Mouse (Mus musculus) neural tube, embryonic 11.5 days (tissue): ENCODE results near the gene Lrrn3. TPM values are rescaled to one million over a fixed set of nuclear protein-coding genes. Genes with fewer than 3 reads are reported as not detected.

ENCODE experiments used
- ATAC-seq: fragments of 200-750 bp; cut with Nextera tagmentation; 2 replicates; pipeline ENCODE4 v1.8.0; 2017; ENCODE audit warnings: moderate number of reproducible peaks, mild to moderate bottlenecking, moderate TSS enrichment, moderate library complexity; ENCODE audit not compliant: insufficient read depth, low FRiP score, low TSS enrichment
- DNase-seq: peaks from one replicate; pipeline ENCODE4 v3.0.0-alpha.2; 2015; ENCODE audit warnings: low spot score
- H3K27ac ChIP-seq: fragments of 300-500 bp; sonication (generic); 2 replicates; pipeline ENCODE4 v1.5.1; 2014; ENCODE audit warnings: low read depth, mild to moderate bottlenecking, low read length
- H3K27me3 ChIP-seq: fragments of 300-500 bp; sonication (generic); 2 replicates; pipeline ENCODE4 v1.6.1; 2014; ENCODE audit warnings: mild to moderate bottlenecking, low read length, mixed read lengths; ENCODE audit not compliant: control insufficient read depth, insufficient read depth
- H3K36me3 ChIP-seq: fragments of 300-500 bp; sonication (generic); 2 replicates; pipeline ENCODE4 v1.6.1; 2014; ENCODE audit warnings: mild to moderate bottlenecking, low read length, moderate library complexity, mixed read lengths; ENCODE audit not compliant: control insufficient read depth, insufficient read depth
- H3K4me1 ChIP-seq: fragments of 300-500 bp; sonication (generic); 2 replicates; pipeline ENCODE4 v1.6.1; 2014; ENCODE audit warnings: low read length, mixed read lengths; ENCODE audit not compliant: control insufficient read depth, insufficient read depth
- H3K4me2 ChIP-seq: fragments of 300-500 bp; sonication (generic); 2 replicates; pipeline ENCODE4 v1.6.1; 2014; ENCODE audit warnings: low read depth, mild to moderate bottlenecking, moderate library complexity
- H3K4me3 ChIP-seq: fragments of 300-500 bp; sonication (generic); 2 replicates; pipeline ENCODE4 v1.5.1; 2014; ENCODE audit warnings: low read depth, low read length
- H3K9ac ChIP-seq: fragments of 300-500 bp; sonication (generic); 2 replicates; pipeline ENCODE4 v1.6.1; 2014; ENCODE audit warnings: mild to moderate bottlenecking, low read length
- H3K9me3 ChIP-seq: fragments of 300-500 bp; sonication (generic); 2 replicates; pipeline ENCODE4 v1.6.1; 2016; ENCODE audit warnings: low read length; ENCODE audit not compliant: control insufficient read depth
- WGBS: fragments of 180-500 bp; shearing (Covaris S2); extraction: QIAGEN DNeasy Blood & Tissue Kit; methylation state at CpG from one replicate; pipeline ENCODE4 v1.1.7; 2014; 5-methylcytosine and 5-hydroxymethylcytosine counted together
- polyA plus RNA-seq: library from polyadenylated mRNA; unstranded; fragments of >200 nt; fragmentation: Nextera tagmentation; extraction: Ambion mirVana; gene quantifications from 2 replicates; pipeline ENCODE4 v1.2.1, GENCODE M21; 2014

The Lrrn3 gene
- polyA plus RNA-seq, 1 experiment from 2014 or later = 57.2 TPM

DNA sequence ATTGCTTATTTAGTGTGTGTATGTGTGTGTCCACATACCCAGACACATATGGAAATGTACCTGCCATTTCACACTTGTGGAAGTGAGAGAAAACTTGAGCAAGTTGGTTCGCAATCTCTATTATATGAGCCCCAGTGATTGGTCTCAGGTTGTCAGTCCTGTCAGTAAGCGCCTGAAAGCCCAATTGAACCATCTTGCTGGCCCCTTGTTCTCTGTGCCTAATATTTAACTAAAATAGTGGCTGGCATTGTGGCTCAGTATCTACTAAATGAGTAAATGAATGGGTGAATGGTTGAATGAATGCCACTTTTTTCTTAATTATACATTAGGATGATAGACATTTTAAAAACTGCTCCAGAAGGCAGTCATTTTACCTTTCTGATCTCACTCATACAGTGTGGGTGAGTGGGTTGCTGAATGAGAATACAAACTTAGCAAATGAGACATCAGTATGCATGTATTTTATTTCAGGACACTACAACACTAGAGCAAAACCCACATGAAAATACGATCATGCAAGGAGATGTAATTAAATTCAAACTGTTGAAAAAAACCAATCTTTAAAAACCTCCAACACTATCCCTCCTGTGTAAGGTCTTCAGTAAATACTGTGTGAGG, 17.7 kb downstream of the Lrrn3 start:
- WGBS = 88% methylated on average over 3 of the region's 3 CpGs

GRCm38 (mm10) chr12:41438446-41438845, 47.8 kb downstream of the Lrrn3 start:
- H3K4me1 ChIP-seq = no peaks in the 10 kb centered on the region
- H3K9me3 ChIP-seq = no peaks in the 10 kb centered on the region
- 61% methylated on average over 4 of the region's 4 CpGs for WGBS
- no peak overlapping the region for H3K4me3 ChIP-seq
- ATAC-seq = no peak
- no peak overlapping the region for H3K9ac ChIP-seq
- H3K4me2 ChIP-seq = no peak overlapping the region
- H3K27ac ChIP-seq = no peak overlapping the region
- H3K27me3 ChIP-seq = no peaks in the 10 kb centered on the region
- no peaks in the 10 kb centered on the region for H3K36me3 ChIP-seq
- peak; percentile 19 for DNase-seq

More for the DNA sequence above, 17.7 kb downstream of the Lrrn3 start:
- H3K4me1 ChIP-seq = no peaks in the 10 kb centered on the region
- no peaks in the 10 kb centered on the region for H3K27me3 ChIP-seq
- no peak overlapping the region for H3K27ac ChIP-seq
- DNase-seq = no peak
- no peaks in the 10 kb centered on the region for H3K9me3 ChIP-seq
- no peak for ATAC-seq
- no peak overlapping the region for H3K4me2 ChIP-seq
- no peak overlapping the region for H3K9ac ChIP-seq
- no peak overlapping the region for H3K4me3 ChIP-seq
- H3K36me3 ChIP-seq = no peaks in the 10 kb centered on the region

GRCm38 (mm10) chr12:41436206-41436985, 49.8 kb downstream of the Lrrn3 start:
- H3K4me1 ChIP-seq = no peaks in the 10 kb centered on the region
- no peak overlapping the region for H3K4me2 ChIP-seq
- H3K9me3 ChIP-seq = no peaks in the 10 kb centered on the region
- H3K27me3 ChIP-seq = no peaks in the 10 kb centered on the region
- H3K27ac ChIP-seq = no peak overlapping the region
- H3K4me3 ChIP-seq = no peak overlapping the region
- 82% methylated on average over 5 of the region's 5 CpGs for WGBS
- ATAC-seq (no peak), DNase-seq (no peak)
- H3K36me3 ChIP-seq = no peaks in the 10 kb centered on the region
- H3K9ac ChIP-seq = no peak overlapping the region

DNA sequence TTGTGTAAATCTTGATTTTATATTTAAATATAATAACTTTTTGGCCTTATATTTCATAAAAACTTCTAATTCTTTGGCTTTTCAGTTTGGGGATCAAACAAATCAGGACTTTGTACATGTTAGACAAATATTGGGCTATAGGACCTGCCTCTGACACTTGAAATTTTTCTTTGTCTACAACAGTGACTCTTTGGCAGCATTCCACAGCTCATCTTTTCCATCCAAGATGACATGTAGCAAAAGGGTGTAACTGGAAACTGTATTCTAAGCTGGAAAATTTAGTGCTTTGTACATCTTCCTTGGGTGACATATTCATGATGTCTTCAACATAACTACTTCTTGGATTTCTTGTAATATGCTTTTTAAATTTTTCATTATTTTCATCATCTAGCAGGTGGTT, 57.4 kb downstream of the Lrrn3 start:
- Histone ChIP-seq H3K27ac (no peak overlapping the region), H3K36me3 (no peaks in the 10 kb centered on the region), H3K4me3 (no peak overlapping the region), H3K27me3 (no peaks in the 10 kb centered on the region), H3K9ac (no peak overlapping the region), H3K4me1 (no peaks in the 10 kb centered on the region), H3K4me2 (no peak overlapping the region), H3K9me3 (no peaks in the 10 kb centered on the region)
- DNase-seq = no peak
- no peak for ATAC-seq

DNA sequence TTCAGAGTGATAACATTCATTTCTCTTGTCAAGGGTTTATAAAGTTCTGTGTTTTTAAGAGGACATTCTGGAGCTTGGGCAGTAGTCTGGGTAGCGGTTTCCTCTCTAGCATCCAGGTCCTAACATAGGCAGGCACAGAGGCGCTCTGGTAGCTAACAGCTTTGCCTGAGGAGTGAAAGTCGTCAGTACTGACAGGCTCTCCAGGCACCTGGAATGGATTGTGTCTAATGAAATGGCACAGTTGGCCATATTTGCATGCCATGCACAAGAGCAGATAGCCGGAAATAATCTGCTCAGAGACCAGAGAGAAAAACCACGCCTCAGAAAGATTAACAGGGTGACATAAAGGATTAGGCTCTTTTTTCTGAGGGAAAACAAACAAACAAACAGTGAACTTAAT, 58.8 kb downstream of the Lrrn3 start:
- Histone ChIP-seq H3K9me3 (no peaks in the 10 kb centered on the region), H3K4me2 (no peak overlapping the region), H3K4me3 (no peak overlapping the region), H3K9ac (no peak overlapping the region), H3K27ac (no peak overlapping the region), H3K36me3 (no peaks in the 10 kb centered on the region), H3K27me3 (no peaks in the 10 kb centered on the region), H3K4me1 (no peaks in the 10 kb centered on the region)
- no peak for DNase-seq
- ATAC-seq = no peak
- 64% methylated on average over 5 of the region's 5 CpGs for WGBS

DNA sequence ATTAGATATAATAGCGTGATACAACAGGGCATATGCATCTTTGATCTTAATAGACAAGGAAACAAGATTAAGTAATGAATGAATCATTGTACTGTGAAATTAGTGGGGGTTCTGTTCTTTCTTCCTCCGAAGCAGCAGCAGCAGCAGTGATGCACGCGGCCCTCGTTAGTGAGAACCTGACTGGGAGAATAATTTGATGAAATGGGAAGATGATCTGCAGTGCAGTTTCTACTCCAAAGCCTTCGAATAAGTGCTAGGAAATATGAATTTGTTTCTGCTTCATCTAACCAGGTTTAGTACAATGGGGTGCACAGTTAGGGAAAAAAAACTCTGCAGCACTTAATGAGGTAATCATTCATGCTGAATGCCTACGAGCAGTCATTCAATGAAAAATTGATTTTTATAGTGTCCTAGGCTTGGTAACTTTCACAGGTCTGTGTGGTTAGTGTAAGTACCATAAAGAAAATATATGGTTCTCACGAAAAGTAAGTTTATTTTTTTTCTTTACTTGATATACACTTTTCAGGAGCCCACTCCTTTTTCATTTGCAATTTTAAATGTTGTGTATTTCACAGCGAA, 61.0 kb downstream of the Lrrn3 start:
- Histone ChIP-seq H3K9ac (no peak overlapping the region), H3K27me3 (no peaks in the 10 kb centered on the region), H3K9me3 (no peaks in the 10 kb centered on the region), H3K4me1 (no peaks in the 10 kb centered on the region), H3K36me3 (no peaks in the 10 kb centered on the region), H3K4me3 (no peak overlapping the region), H3K27ac (no peak overlapping the region), H3K4me2 (no peak overlapping the region)
- DNase-seq (no peak), ATAC-seq (no peak)
- WGBS = 71% methylated on average over 9 of the region's 9 CpGs

DNA sequence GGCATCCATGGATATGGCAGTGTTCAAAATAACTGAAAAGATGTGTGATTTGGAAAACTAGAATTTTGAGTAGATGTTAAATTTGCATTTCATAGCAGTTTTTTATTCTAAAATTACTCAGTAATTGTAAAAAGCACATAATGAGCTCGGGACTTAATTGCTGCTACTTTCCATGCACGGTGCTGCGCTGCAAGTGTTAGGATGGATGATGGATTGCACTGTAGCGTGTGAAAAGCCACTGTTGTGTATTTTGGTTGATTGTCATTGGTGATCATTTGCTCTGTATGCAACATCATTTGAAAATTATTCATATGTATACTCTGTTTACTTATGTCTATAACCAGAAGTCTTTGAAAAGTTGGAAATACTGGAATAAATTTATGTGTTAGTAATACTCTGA, 68.3 kb downstream of the Lrrn3 start:
- no peak for ATAC-seq
- H3K4me1 ChIP-seq = no peaks in the 10 kb centered on the region
- no peak for DNase-seq
- no peak overlapping the region for H3K27ac ChIP-seq
- H3K9me3 ChIP-seq = no peaks in the 10 kb centered on the region
- H3K36me3 ChIP-seq = no peaks in the 10 kb centered on the region
- H3K4me2 ChIP-seq = no peak overlapping the region
- H3K27me3 ChIP-seq = no peaks in the 10 kb centered on the region
- no peak overlapping the region for H3K9ac ChIP-seq
- no peak overlapping the region for H3K4me3 ChIP-seq
- WGBS = 87% methylated on average over 4 of the region's 4 CpGs

DNA sequence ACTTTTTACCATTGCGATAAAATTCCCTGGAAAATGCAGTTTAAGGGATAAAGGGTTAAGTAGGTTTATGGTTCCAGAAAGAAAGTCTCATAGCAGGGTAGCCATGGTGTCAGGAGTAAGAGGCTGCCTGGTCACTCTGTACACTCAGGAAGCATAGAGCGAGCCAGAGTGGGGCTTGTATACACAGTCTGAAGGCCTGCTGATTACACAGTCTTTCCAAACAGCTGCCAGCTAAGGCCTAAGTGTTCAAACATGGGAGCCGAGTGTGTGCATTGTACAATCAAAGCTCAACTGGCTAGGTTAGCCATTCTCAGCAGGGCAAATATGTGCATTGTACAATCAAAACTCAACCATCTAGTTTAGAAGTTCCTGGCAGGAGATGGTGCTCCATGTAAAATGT, 69.1 kb downstream of the Lrrn3 start:
- Histone ChIP-seq H3K36me3 (no peaks in the 10 kb centered on the region), H3K27me3 (no peaks in the 10 kb centered on the region), H3K9me3 (no peaks in the 10 kb centered on the region), H3K4me1 (no peaks in the 10 kb centered on the region), H3K4me2 (no peak overlapping the region), H3K27ac (no peak overlapping the region), H3K9ac (no peak overlapping the region), H3K4me3 (no peak overlapping the region)
- 62% methylated on average over 3 of the region's 3 CpGs for WGBS
- ATAC-seq (no peak), DNase-seq (no peak)

DNA sequence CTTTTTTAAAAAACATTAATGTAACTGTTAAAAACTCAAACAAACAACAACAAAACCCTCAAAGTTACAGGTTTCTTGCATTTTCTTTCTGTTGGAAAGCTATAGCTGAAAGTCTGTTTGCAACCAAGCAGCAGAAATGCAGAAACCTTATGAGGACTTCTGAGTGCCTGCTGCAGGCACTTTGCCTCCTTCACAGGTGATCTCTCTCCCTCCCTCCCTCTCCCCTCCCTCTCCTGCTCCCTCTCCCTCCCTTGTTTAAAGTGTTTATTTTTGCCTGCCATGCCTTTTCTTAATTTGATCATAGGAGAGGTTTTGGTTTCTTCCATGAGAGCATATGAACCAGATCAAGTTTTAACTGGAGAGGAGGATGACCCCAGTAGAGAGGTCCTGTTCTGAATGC, 69.6 kb downstream of the Lrrn3 start:
- DNase-seq (no peak), ATAC-seq (no peak)
- no peaks in the 10 kb centered on the region for H3K36me3 ChIP-seq
- H3K4me1 ChIP-seq = no peaks in the 10 kb centered on the region
- H3K27ac ChIP-seq = no peak overlapping the region
- no peak overlapping the region for H3K9ac ChIP-seq
- H3K4me3 ChIP-seq = no peak overlapping the region
- H3K27me3 ChIP-seq = no peaks in the 10 kb centered on the region
- H3K9me3 ChIP-seq = no peaks in the 10 kb centered on the region
- no peak overlapping the region for H3K4me2 ChIP-seq
